Mouse (Mus musculus) neural tube, embryonic 14.5 days (tissue): ENCODE measurements around the gene Sh3d21. TPM values are rescaled to one million over a fixed set of nuclear protein-coding genes. Genes with fewer than 3 reads are reported as not detected.

Source experiments
- ATAC-seq: fragments of 200-750 bp; cut with Nextera tagmentation; 2 replicates; pipeline ENCODE4 v1.8.0; 2017; ENCODE audit warnings: low read depth, mild to moderate bottlenecking, moderate TSS enrichment, moderate library complexity
- H3K27ac ChIP-seq: fragments of 300-500 bp; sonication (generic); 2 replicates; pipeline ENCODE4 v1.5.1; 2014; ENCODE audit warnings: low read depth, mild to moderate bottlenecking, control low read depth, low read length, moderate library complexity, mixed read lengths
- H3K27me3 ChIP-seq: fragments of 300-500 bp; sonication (generic); 2 replicates; pipeline ENCODE4 v1.6.1; 2014; ENCODE audit warnings: low read length; ENCODE audit not compliant: control insufficient read depth, insufficient read depth
- H3K36me3 ChIP-seq: fragments of 300-500 bp; sonication (generic); 2 replicates; pipeline ENCODE4 v1.6.1; 2014; ENCODE audit warnings: low read length, mixed read lengths; ENCODE audit not compliant: control insufficient read depth, insufficient read depth
- H3K4me1 ChIP-seq: fragments of 300-500 bp; sonication (generic); 2 replicates; pipeline ENCODE4 v1.6.1; 2014; ENCODE audit warnings: low read length; ENCODE audit not compliant: control insufficient read depth, insufficient read depth
- H3K4me2 ChIP-seq: fragments of 300-500 bp; sonication (generic); 2 replicates; pipeline ENCODE4 v1.6.1; 2014; ENCODE audit warnings: mild to moderate bottlenecking, low read depth, low read length, control low read depth
- H3K4me3 ChIP-seq: fragments of 300-500 bp; sonication (generic); 2 replicates; pipeline ENCODE4 v1.5.1; 2014; ENCODE audit warnings: low read depth, low read length, control low read depth, mixed read lengths
- H3K9ac ChIP-seq: fragments of 300-500 bp; sonication (generic); replicated peaks from 2 replicates; pipeline ENCODE4 v1.6.1; 2014; ENCODE audit warnings: low read depth, mild to moderate bottlenecking, control low read depth, low read length, mixed read lengths
- H3K9me3 ChIP-seq: fragments of 300-500 bp; sonication (generic); 2 replicates; pipeline ENCODE4 v1.6.1; 2016; ENCODE audit warnings: low read length; ENCODE audit not compliant: control insufficient read depth
- WGBS: fragments of 180-500 bp; shearing (Covaris S2); extraction: QIAGEN DNeasy Blood & Tissue Kit; methylation state at CpG from one replicate; pipeline ENCODE4 v1.1.7; 2014; 5-methylcytosine and 5-hydroxymethylcytosine counted together
- polyA plus RNA-seq: library from polyadenylated mRNA; unstranded; fragments of >200 nt; fragmentation: Nextera tagmentation; extraction: Ambion mirVana; gene quantifications from 2 replicates; pipeline ENCODE4 v1.2.1, GENCODE M21; 2014

Sh3d21 gene
- polyA plus RNA-seq, 1 experiment from 2014 or later, result 0.67 TPM

GRCm38 (mm10) chr4:126145396-126145795 is 17.9 kb downstream of the Sh3d21 start:
- 63% methylated on average over 4 of the region's 4 CpGs for WGBS
- no peak for ATAC-seq
- Histone ChIP-seq H3K4me1 (peaks cover 12% of the 10 kb centered on the region), H3K4me3 (no peak overlapping the region), H3K4me2 (no peak overlapping the region), H3K9ac (no peak overlapping the region), H3K9me3 (no peaks in the 10 kb centered on the region), H3K27ac (no peak overlapping the region), H3K27me3 (peaks cover 18% of the 10 kb centered on the region), H3K36me3 (0 out of 2 replicates have a peak, but pooled peaks cover 2% of the 10 kb centered on the region)

- Histone ChIP-seq H3K36me3 (peaks cover 30% of the 10 kb centered on the region; the same call in 1 of the 2 replicates), H3K27me3 (no peaks in the 10 kb centered on the region), H3K4me3 (no peak overlapping the region), H3K27ac (no peak overlapping the region), H3K4me1 (no peaks in the 10 kb centered on the region), H3K9me3 (no peaks in the 10 kb centered on the region), H3K9ac (no peak overlapping the region), H3K4me2 (no peak overlapping the region)
- 80% methylated on average over 5 of the region's 5 CpGs for WGBS
- no peak for ATAC-seq
Measured at GRCm38 (mm10) chr4:126141021-126141420, 22.3 kb downstream of the Sh3d21 start.

DNA sequence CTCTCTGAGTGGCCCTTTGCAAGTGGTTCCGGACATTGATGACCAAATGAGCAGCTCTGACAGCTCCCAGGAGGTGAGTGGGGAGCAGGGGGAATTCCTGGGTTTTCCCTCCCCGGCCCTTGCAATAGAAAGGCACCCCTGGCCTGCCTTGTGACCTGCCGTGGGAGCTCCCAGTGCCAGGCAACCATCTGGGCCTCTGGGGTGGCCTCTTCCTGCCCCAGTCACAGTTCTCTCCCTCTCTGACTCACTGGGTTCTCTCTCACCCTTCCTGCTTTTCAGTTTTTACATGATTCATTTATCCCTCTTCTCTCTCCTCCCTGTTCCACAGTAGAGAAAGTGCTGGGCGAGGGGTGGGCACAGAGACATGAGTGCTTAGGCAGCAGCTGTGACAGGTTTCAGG is 25.5 kb downstream of the Sh3d21 start:
- no peaks in the 10 kb centered on the region for H3K9me3 ChIP-seq
- no peak overlapping the region for H3K9ac ChIP-seq
- H3K27ac ChIP-seq, result no peak overlapping the region
- H3K27me3 ChIP-seq, result no peaks in the 10 kb centered on the region
- H3K4me2 ChIP-seq, result no peak overlapping the region
- no peaks in the 10 kb centered on the region for H3K4me1 ChIP-seq
- 88% methylated on average over 4 of the region's 4 CpGs for WGBS
- H3K36me3 ChIP-seq, result peaks cover 39% of the 10 kb centered on the region; the same call in 1 of the 2 replicates
- H3K4me3 ChIP-seq, result no peak overlapping the region
- ATAC-seq, result no peak

DNA sequence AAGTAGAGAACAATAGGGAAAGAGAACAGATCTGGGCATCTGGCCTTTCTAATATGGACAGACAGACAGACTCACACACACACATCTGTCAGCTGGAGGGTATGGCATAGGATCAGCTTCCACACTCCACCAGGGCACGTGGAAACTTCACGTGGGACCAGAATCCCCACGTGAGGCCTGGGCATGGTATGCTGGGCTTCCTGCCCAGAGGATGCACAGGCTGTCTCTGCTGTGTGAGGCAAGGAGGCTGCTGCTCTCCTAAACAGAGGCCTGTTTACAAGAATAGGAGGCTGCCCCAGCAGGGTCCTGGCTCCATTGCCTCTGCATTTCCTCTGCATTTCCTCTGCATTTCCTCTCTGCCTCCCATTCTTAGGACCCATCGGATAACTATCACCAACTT is 28.7 kb downstream of the Sh3d21 start:
- 94% methylated on average over 4 of the region's 4 CpGs for WGBS
- H3K27me3 ChIP-seq, result no peaks in the 10 kb centered on the region
- no peak overlapping the region for H3K9ac ChIP-seq
- H3K4me1 ChIP-seq, result peaks cover 14% of the 10 kb centered on the region
- H3K27ac ChIP-seq, result no peak overlapping the region
- H3K9me3 ChIP-seq, result no peaks in the 10 kb centered on the region
- no peak overlapping the region for H3K4me3 ChIP-seq
- peaks cover 44% of the 10 kb centered on the region for H3K36me3 ChIP-seq
- ATAC-seq, result no peak
- no peak overlapping the region for H3K4me2 ChIP-seq

DNA sequence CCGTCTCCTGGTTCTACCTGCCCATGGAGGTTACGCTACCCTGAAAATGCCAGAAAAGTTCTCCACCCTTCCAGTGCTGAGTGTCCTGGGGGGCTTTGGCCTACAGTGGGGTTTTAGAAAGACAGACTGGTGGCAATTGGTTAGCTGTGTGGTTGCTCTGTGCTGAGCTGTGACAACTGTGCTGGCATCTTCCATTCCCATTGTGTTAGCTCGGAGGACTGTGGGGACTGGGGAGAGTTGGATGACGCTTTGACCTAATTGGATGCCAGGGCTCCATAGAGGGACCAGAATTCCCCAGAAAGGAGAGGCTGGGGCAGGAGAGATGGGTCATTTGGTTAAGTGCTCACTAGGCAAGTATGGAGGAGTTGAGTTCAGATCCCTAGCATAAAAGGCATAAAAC is 29.1 kb downstream of the Sh3d21 start:
- no peak for ATAC-seq
- no peak overlapping the region for H3K4me2 ChIP-seq
- peaks cover 14% of the 10 kb centered on the region for H3K4me1 ChIP-seq
- H3K36me3 ChIP-seq, result peaks cover 45% of the 10 kb centered on the region
- 91% methylated on average over 4 of the region's 4 CpGs for WGBS
- no peaks in the 10 kb centered on the region for H3K27me3 ChIP-seq
- H3K27ac ChIP-seq, result no peak overlapping the region
- H3K9ac ChIP-seq, result no peak overlapping the region
- no peaks in the 10 kb centered on the region for H3K9me3 ChIP-seq
- no peak overlapping the region for H3K4me3 ChIP-seq

- H3K4me3 ChIP-seq, result no peak overlapping the region
- H3K27me3 ChIP-seq, result no peaks in the 10 kb centered on the region
- H3K9ac ChIP-seq, result no peak overlapping the region
- no peaks in the 10 kb centered on the region for H3K9me3 ChIP-seq
- no peak for ATAC-seq
- peaks cover 14% of the 10 kb centered on the region for H3K4me1 ChIP-seq
- no peak overlapping the region for H3K4me2 ChIP-seq
- 72% methylated on average over 6 of the region's 6 CpGs for WGBS
- H3K27ac ChIP-seq, result no peak overlapping the region
- peaks cover 49% of the 10 kb centered on the region for H3K36me3 ChIP-seq
Measured at GRCm38 (mm10) chr4:126132636-126133264, 30.5 kb downstream of the Sh3d21 start.

DNA sequence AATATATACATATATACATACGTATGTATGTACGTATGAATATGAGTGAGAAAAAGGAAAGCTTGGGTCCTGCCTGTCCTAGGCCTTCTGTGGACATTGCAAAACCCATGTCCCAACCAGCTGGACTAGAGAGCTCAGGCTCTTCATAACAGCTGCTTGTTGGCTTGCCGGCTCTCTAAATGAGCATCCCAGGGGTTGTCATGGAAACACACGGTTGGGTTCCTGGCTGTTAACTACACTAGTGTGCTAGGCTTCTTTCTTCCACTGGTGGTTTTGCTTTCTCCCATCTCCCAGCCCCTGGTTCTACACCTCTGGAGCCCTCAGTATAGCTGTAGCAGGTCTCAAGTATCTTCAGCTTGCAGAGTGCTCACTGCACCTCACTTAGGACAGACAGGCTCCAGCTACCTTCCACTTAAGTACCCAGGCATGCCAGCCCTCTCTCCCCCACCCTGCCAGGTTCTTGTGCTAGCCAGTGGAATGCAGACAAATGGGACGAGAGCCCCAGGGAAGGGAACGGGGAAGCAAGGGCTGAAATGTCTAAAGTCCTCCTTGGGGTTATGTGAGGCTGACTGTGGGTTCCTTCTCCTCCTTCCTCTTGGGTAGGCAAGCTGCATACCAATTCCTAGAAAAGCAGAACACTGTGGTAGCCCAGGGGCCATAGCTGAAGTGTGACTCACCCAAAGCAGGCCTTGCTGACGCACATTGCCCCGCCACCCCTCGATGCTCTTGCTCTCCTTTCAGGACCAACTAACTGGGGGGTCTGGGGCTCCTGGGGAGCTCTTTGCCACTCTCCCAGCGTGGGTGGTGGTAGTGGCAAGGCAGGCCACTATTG is 31.8 kb downstream of the Sh3d21 start:
- WGBS, result 58% methylated on average over 10 of the region's 10 CpGs
- Histone ChIP-seq H3K9me3 (no peaks in the 10 kb centered on the region), H3K27me3 (no peaks in the 10 kb centered on the region), H3K9ac (no peak overlapping the region), H3K36me3 (peaks cover 44% of the 10 kb centered on the region), H3K4me1 (peaks cover 14% of the 10 kb centered on the region), H3K4me3 (no peak overlapping the region), H3K4me2 (no peak overlapping the region), H3K27ac (no peak overlapping the region; the same call in 1 of the 2 replicates)
- peak; percentile 68; the same call in 1 of the 2 replicates for ATAC-seq

- H3K27me3 ChIP-seq, result no peaks in the 10 kb centered on the region
- no peak overlapping the region for H3K9ac ChIP-seq
- peaks cover 14% of the 10 kb centered on the region for H3K4me1 ChIP-seq
- no peak overlapping the region for H3K4me3 ChIP-seq
- H3K9me3 ChIP-seq, result no peaks in the 10 kb centered on the region
- H3K27ac ChIP-seq, result peak overlapping the region; percentile 62; the same call in 1 of the 2 replicates
- no peak overlapping the region for H3K4me2 ChIP-seq
- no peak for ATAC-seq
- WGBS, result 73% methylated on average over 11 of the region's 11 CpGs
- peaks cover 47% of the 10 kb centered on the region for H3K36me3 ChIP-seq
Measured at GRCm38 (mm10) chr4:126130502-126130901, 32.8 kb downstream of the Sh3d21 start.
